ENCODE assay signal across 8 mouse cellular contexts in genomic region chr9:102544116-102544772, GRCm38 (mm10). TPM values are rescaled to one million over a fixed set of nuclear protein-coding genes. Genes with fewer than 3 reads are reported as not detected.
A peak's percentile ranks its signal among the peaks of the same experiment; 100 is the strongest.
DNase-seq lines count a peak whose midpoint lies in the region; ATAC-seq and TF ChIP-seq lines count a peak whose summit lies in the region.

No protein-coding gene starts in this region.

- no peaks in the 10 kb centered on the region for H3K9me3 ChIP-seq in lung, postnatal 0 days (ENCODE audit: low read length)
- H3K9me3 ChIP-seq in limb, embryonic 10.5 days (replicated peaks), result no peaks in the 10 kb centered on the region
- H3K9me3 ChIP-seq in stomach, embryonic 14.5 days (ENCODE audit: control insufficient read depth, low read depth, low read length), result no peaks in the 10 kb centered on the region

- no peaks in the 10 kb centered on the region for H3K36me3 ChIP-seq in lung, postnatal 0 days (ENCODE audit: insufficient read depth, low read length)
- H3K36me3 ChIP-seq in limb, embryonic 10.5 days, result no peaks in the 10 kb centered on the region
- H3K36me3 ChIP-seq in stomach, embryonic 14.5 days (ENCODE audit: control insufficient read depth, insufficient read depth, low read length), result no peaks in the 10 kb centered on the region

- no peaks in the 10 kb centered on the region for H3K4me1 ChIP-seq in lung, postnatal 0 days (ENCODE audit: insufficient read depth, low read depth, low read length)
- H3K4me1 ChIP-seq in limb, embryonic 10.5 days, result peaks cover 26% of the 10 kb centered on the region
- H3K4me1 ChIP-seq in stomach, embryonic 14.5 days (ENCODE audit: control insufficient read depth, insufficient read depth, low read length), result no peaks in the 10 kb centered on the region

- DNase-seq in embryo, embryonic 10.5 days (ENCODE audit: low spot score), result peak; percentile 24
- no peak for DNase-seq in embryo, embryonic 9.5 days (ENCODE audit: extremely low spot score)
- DNase-seq in lung, postnatal 0 days (ENCODE audit: low spot score), result no peak
- no peak for DNase-seq in lung, postnatal 25 days (ENCODE audit: low spot score)
- peak; percentile 43 for DNase-seq in limb, embryonic 10.5 days (ENCODE audit: low spot score)
- no peak for DNase-seq in adrenal gland, adult 8-10 months

- 0 out of 2 replicates have a peak, but pooled peaks cover 6% of the 10 kb centered on the region for H3K27me3 ChIP-seq in lung, postnatal 0 days (replicated peaks; ENCODE audit: insufficient read depth, low read length)
- peaks cover 84% of the 10 kb centered on the region for H3K27me3 ChIP-seq in limb, embryonic 10.5 days (ENCODE audit: low read depth, poor library complexity, severe bottlenecking)
- H3K27me3 ChIP-seq in stomach, embryonic 14.5 days (ENCODE audit: control insufficient read depth, insufficient read depth, low read length), result no peaks in the 10 kb centered on the region

- TF ChIP-seq CTCF in lung, postnatal 0 days (IDR thresholded peaks at IDR 0.05), result no peak

- no peak overlapping the region for H3K9ac ChIP-seq in lung, postnatal 0 days (replicated peaks; ENCODE audit: low read depth)
- H3K9ac ChIP-seq in stomach, embryonic 14.5 days (replicated peaks; ENCODE audit: low read depth, low read length), result no peak overlapping the region

- ATAC-seq in lung, postnatal 0 days, result peak; percentile 16; the same call in 1 of the 2 replicates
- ATAC-seq in stomach, embryonic 14.5 days (ENCODE audit: insufficient number of reproducible peaks, insufficient read depth, low FRiP score, low read depth), result peak; percentile 54; the same call in 1 of the 2 replicates
- ATAC-seq in monocyte, adult 5-6 weeks (replicated peaks; ENCODE audit: insufficient number of reproducible peaks, low FRiP score, low TSS enrichment, poor library complexity, severe bottlenecking), result no peak

- no peak for TF ChIP-seq EP300 in lung, postnatal 0 days (IDR thresholded peaks at IDR 0.05)

- H3K4me2 ChIP-seq in lung, postnatal 0 days (replicated peaks; ENCODE audit: low read depth, low read length), result peak overlapping the region; percentile 50
- peak overlapping the region; percentile 45 for H3K4me2 ChIP-seq in stomach, embryonic 14.5 days (replicated peaks; ENCODE audit: low read depth, low read length)

- H3K4me3 ChIP-seq in lung, postnatal 0 days (ENCODE audit: low read depth, low read length), result 0 out of 2 replicates have a peak overlapping the region, but pooled peaks have one; percentile 9
- H3K4me3 ChIP-seq in limb, embryonic 10.5 days, result peak overlapping the region; percentile 48
- H3K4me3 ChIP-seq in stomach, embryonic 14.5 days (ENCODE audit: low read depth, low read length), result peak overlapping the region; percentile 19; the same call in 1 of the 2 replicates

- 16% methylated on average over 11 of the region's 11 CpGs for WGBS in lung, postnatal 0 days
- 24% methylated on average over 11 of the region's 11 CpGs for WGBS in limb, embryonic 10.5 days
- WGBS in stomach, embryonic 14.5 days, result 20% methylated on average over 11 of the region's 11 CpGs

- no peak overlapping the region for H3K27ac ChIP-seq in lung, postnatal 0 days (ENCODE audit: low read length)
- peak overlapping the region; percentile 66 for H3K27ac ChIP-seq in limb, embryonic 10.5 days
- H3K27ac ChIP-seq in stomach, embryonic 14.5 days (ENCODE audit: low read length), result no peak overlapping the region

RNA-seq across cellular contexts. Expression of gene Ky, which starts 38.7 kb away (rescaled TPM):
- polyA plus RNA-seq in lung, postnatal 0 days (2015; fragmentation: Nextera tagmentation; extraction: Ambion mirVana), result 0.02 and 0.20 TPM in 2 replicates
- polyA plus RNA-seq in limb, embryonic 10.5 days (2016; fragmentation: Nextera tagmentation; extraction: Ambion mirVana), result 0.03 and 0.06 TPM in 2 replicates
- polyA plus RNA-seq in stomach, embryonic 14.5 days (2014; fragmentation: Nextera tagmentation; extraction: Ambion mirVana), result 0.06 and 0.66 TPM in 2 replicates
- not detected in 3 replicates for total RNA-seq in monocyte, adult 5-6 weeks (2017)
- 1 to 10 TPM in 1 of 4 experiments, under 1 TPM in 3; 0.56 to 1.9 (median 0.72) TPM for total RNA-seq in adrenal gland, adult 8-10 months (2022)

Comparison
In these comparisons a context has a peak if more than half of its experiments do, and no peak if none do; other contexts are left out.
1. DNase-seq: peak in embryo, embryonic 10.5 days (single experiment) and limb, embryonic 10.5 days (single experiment); none in embryo, embryonic 9.5 days (single experiment), lung, postnatal 0 days (single experiment), lung, postnatal 25 days (single experiment) and adrenal gland, adult 8-10 months (single experiment).
2. Peak in every context shown above with its lines, with median percentiles within 50 percentile points of each other: H3K4me3 ChIP-seq.